Mouse (Mus musculus): ENCODE measurements around the gene Mllt3. TPM values are rescaled to one million over a fixed set of nuclear protein-coding genes. Genes with fewer than 3 reads are reported as not detected.

Mllt3 gene
- total and polyA plus RNA-seq, 3 experiments = 15.4 to 75.3 TPM; not detected in 1

- Histone ChIP-seq H3K79me2 (ENCODE audit: control insufficient read depth, insufficient read depth, low read length, poor library complexity) (no peaks in the 10 kb centered on the region), H3K27ac (ENCODE audit: control insufficient read depth, low read depth, low read length) (no peak overlapping the region), H3K9ac (ENCODE audit: control insufficient read depth, low read depth, low read length, poor library complexity, severe bottlenecking) (no peak overlapping the region), H3K4me1 (ENCODE audit: control insufficient read depth in 1 of 2, insufficient read depth in 2 of 2, low read length in 2 of 2) (no peaks in the 10 kb centered on the region), H3K27me3 (ENCODE audit: control insufficient read depth in 1 of 2, insufficient read depth in 2 of 2, low read length in 2 of 2) (no peaks in the 10 kb centered on the region; a peak in 1 of 4 replicates), H3K36me3 (ENCODE audit: control insufficient read depth in 1 of 2, insufficient read depth in 2 of 2, low read length in 2 of 2) (no peaks in the 10 kb centered on the region), H3K4me3 (ENCODE audit: control insufficient read depth in 1 of 2, insufficient read depth in 1 of 2, low read depth in 2 of 2, low read length in 2 of 2) (no peak overlapping the region), H3K9me3 (replicated peaks; ENCODE audit: insufficient read depth, low read length) (no peaks in the 10 kb centered on the region)
- no peak for DNase-seq (ENCODE audit: low read depth, low spot score)
- no peak for TF ChIP-seq GABPA (IDR thresholded peaks at IDR 0.05; ENCODE audit: low read depth, low read length)
Observed at GRCm38 (mm10) chr4:87761075-87761474, 272.1 kb downstream of the Mllt3 start.

- Histone ChIP-seq H3K9me3 (replicated peaks; ENCODE audit: insufficient read depth, low read length) (no peaks in the 10 kb centered on the region), H3K36me3 (ENCODE audit: control insufficient read depth in 1 of 2, insufficient read depth in 2 of 2, low read length in 2 of 2) (no peaks in the 10 kb centered on the region), H3K27me3 (ENCODE audit: control insufficient read depth in 1 of 2, insufficient read depth in 2 of 2, low read length in 2 of 2) (no peaks in the 10 kb centered on the region; a peak in 1 of 4 replicates), H3K4me3 (ENCODE audit: control insufficient read depth in 1 of 2, insufficient read depth in 1 of 2, low read depth in 2 of 2, low read length in 2 of 2) (no peak overlapping the region), H3K4me1 (ENCODE audit: control insufficient read depth in 1 of 2, insufficient read depth in 2 of 2, low read length in 2 of 2) (no peaks in the 10 kb centered on the region), H3K9ac (ENCODE audit: control insufficient read depth, low read depth, low read length, poor library complexity, severe bottlenecking) (no peak overlapping the region), H3K79me2 (ENCODE audit: control insufficient read depth, insufficient read depth, low read length, poor library complexity) (no peaks in the 10 kb centered on the region), H3K27ac (ENCODE audit: control insufficient read depth, low read depth, low read length) (no peak overlapping the region)
- DNase-seq (ENCODE audit: low read depth, low spot score) = no peak
- TF ChIP-seq ETS1 (IDR thresholded peaks at IDR 0.05; ENCODE audit: low read depth, low read length) = no peak
- TF ChIP-seq USF2 (IDR thresholded peaks at IDR 0.05; ENCODE audit: borderline replicate concordance in 1 of 2, insufficient read depth in 1 of 2, low read depth in 1 of 2, low read length in 2 of 2) = no peak
- no peak for TF ChIP-seq GATA1 (IDR thresholded peaks at IDR 0.05; ENCODE audit: low read depth, low read length)
- TF ChIP-seq E2F4 (IDR thresholded peaks at IDR 0.05; ENCODE audit: borderline replicate concordance, low read depth, low read length) = no peak
- TF ChIP-seq MYC (IDR thresholded peaks at IDR 0.05; ENCODE audit: low read depth, low read length) = no peak
- no peak for TF ChIP-seq USF1 (IDR thresholded peaks at IDR 0.05; ENCODE audit: low read depth, low read length)
- no peak for TF ChIP-seq MEF2A (IDR thresholded peaks at IDR 0.05; ENCODE audit: extremely low read depth, insufficient replicate concordance, low read depth, low read length, poor library complexity, severe bottlenecking)
- no peak for TF ChIP-seq MAX (IDR thresholded peaks at IDR 0.05; ENCODE audit: low read length)
Observed at GRCm38 (mm10) chr4:87760297-87760696, 272.9 kb downstream of the Mllt3 start.

DNA sequence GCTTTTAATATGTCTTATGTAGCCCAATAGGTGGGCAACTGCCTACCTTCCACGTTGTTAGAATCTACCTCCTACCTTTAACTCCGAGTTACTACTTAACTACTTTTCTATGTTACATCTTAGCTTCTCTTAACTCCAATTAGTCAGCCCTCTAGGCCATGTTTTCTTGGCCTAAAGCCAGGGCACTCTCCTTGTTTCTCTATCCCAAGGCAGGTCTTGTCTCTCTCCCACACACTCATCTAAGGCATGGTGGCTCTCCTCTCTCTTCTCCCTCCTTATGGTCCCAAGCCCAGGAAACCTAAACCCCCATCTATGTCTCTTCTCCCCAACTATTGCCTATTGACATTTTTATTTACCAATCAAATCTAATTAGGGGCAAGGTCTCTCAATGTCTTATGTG is 273.5 kb downstream of the Mllt3 start:
- Histone ChIP-seq H3K4me3 (ENCODE audit: control insufficient read depth in 1 of 2, insufficient read depth in 1 of 2, low read depth in 2 of 2, low read length in 2 of 2) (no peak overlapping the region), H3K27me3 (ENCODE audit: control insufficient read depth in 1 of 2, insufficient read depth in 2 of 2, low read length in 2 of 2) (no peaks in the 10 kb centered on the region; a peak in 1 of 4 replicates), H3K4me1 (ENCODE audit: control insufficient read depth in 1 of 2, insufficient read depth in 2 of 2, low read length in 2 of 2) (no peaks in the 10 kb centered on the region), H3K27ac (ENCODE audit: control insufficient read depth, low read depth, low read length) (no peak overlapping the region), H3K9me3 (replicated peaks; ENCODE audit: insufficient read depth, low read length) (no peaks in the 10 kb centered on the region), H3K9ac (ENCODE audit: control insufficient read depth, low read depth, low read length, poor library complexity, severe bottlenecking) (no peak overlapping the region), H3K79me2 (ENCODE audit: control insufficient read depth, insufficient read depth, low read length, poor library complexity) (no peaks in the 10 kb centered on the region), H3K36me3 (ENCODE audit: control insufficient read depth in 1 of 2, insufficient read depth in 2 of 2, low read length in 2 of 2) (no peaks in the 10 kb centered on the region)
- DNase-seq (ENCODE audit: low read depth, low spot score) = no peak
- TF ChIP-seq MXI1 (IDR thresholded peaks at IDR 0.05; ENCODE audit: low read depth, low read length) (no peak), MYB (IDR thresholded peaks at IDR 0.05; ENCODE audit: low read depth, low read length) (no peak), ZMIZ1 (IDR thresholded peaks at IDR 0.05; ENCODE audit: low read depth, low read length) (no peak), GABPA (IDR thresholded peaks at IDR 0.05; ENCODE audit: low read depth, low read length) (no peak), RCOR1 (IDR thresholded peaks at IDR 0.05; ENCODE audit: low read depth, low read length) (no peak), ELF1 (IDR thresholded peaks at IDR 0.05; ENCODE audit: low read depth, low read length) (no peak), CHD1 (IDR thresholded peaks at IDR 0.05; ENCODE audit: low read depth, low read length) (no peak), SIN3A (IDR thresholded peaks at IDR 0.05; ENCODE audit: low read length) (no peak), MAZ (IDR thresholded peaks at IDR 0.05; ENCODE audit: low read depth, low read length) (no peak), POLR2AphosphoS5 (IDR thresholded peaks at IDR 0.05; ENCODE audit: borderline replicate concordance, low read depth, low read length) (no peak), TCF12 (IDR thresholded peaks at IDR 0.05; ENCODE audit: low read depth, low read length) (no peak), UBTF (IDR thresholded peaks at IDR 0.05; ENCODE audit: borderline replicate concordance, insufficient read depth, low read depth, low read length) (no peak), CTCF (IDR thresholded peaks at IDR 0.05 in 2 of 3, conservative IDR thresholded peaks at IDR 0.05 in 1 of 3; ENCODE audit: control insufficient read depth in 1 of 3, insufficient read depth in 1 of 3, low read depth in 2 of 3, low read length in 3 of 3, poor library complexity in 1 of 3, severe bottlenecking in 1 of 3) (no peak)

Data from MEL (cell line).